Mouse (Mus musculus): ENCODE measurements around the gene Cacnb4. TPM values are rescaled to one million over a fixed set of nuclear protein-coding genes. Genes with fewer than 3 reads are reported as not detected.

Gene Cacnb4
- total and polyA plus RNA-seq, 3 experiments: not detected

DNA sequence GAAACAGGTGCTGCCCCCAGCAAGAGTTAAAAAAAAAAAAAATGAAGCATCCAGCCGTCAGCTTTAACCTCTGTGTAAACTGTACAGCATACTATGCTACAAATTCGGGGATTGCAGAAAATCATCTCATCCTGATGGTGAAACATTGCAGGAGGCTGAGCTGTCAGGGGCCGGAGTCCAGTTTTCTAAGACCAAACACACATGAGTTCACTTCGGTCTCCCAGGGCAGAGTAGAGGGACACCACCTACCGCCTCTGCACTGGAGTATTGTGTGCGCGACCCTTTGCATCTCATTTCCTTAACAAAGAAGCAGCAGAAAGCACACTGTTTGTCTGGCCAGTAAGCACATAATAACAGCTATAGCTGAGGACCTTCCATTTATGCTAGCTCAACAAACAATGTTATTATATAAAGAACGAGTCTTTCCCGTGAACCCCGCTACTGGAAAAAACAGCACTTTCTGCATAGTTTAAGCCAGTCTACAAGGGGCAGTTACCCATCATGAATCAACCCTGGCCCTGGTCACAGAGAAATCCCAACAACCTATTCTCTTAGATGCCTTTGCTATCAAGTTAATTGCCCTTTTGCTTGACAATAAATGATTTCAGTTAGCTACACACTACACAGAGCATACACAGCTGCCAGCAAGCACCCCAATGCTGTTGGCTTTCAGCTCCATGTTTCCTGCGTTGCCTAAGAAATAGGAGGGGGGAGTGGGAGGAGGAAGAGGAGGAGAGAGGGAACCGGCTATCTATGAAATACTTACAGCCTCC lies 118.9 kb downstream of the Cacnb4 start:
- Histone ChIP-seq H3K79me2 (ENCODE audit: control insufficient read depth, insufficient read depth, low read length, poor library complexity) (no peaks in the 10 kb centered on the region), H3K9ac (ENCODE audit: control insufficient read depth, low read depth, low read length, poor library complexity, severe bottlenecking) (no peak overlapping the region), H3K27ac (ENCODE audit: control insufficient read depth, low read depth, low read length) (no peak overlapping the region), H3K27me3 (ENCODE audit: control insufficient read depth in 1 of 2, insufficient read depth in 2 of 2, low read length in 2 of 2) (no peaks in the 10 kb centered on the region), H3K4me1 (ENCODE audit: control insufficient read depth in 1 of 2, insufficient read depth in 2 of 2, low read length in 2 of 2) (no peaks in the 10 kb centered on the region), H3K9me3 (replicated peaks; ENCODE audit: insufficient read depth, low read length) (no peaks in the 10 kb centered on the region), H3K36me3 (ENCODE audit: control insufficient read depth in 1 of 2, insufficient read depth in 2 of 2, low read length in 2 of 2) (no peaks in the 10 kb centered on the region), H3K4me3 (ENCODE audit: control insufficient read depth in 1 of 2, insufficient read depth in 1 of 2, low read depth in 2 of 2, low read length in 2 of 2) (no peak overlapping the region)
- DNase-seq (ENCODE audit: low read depth, low spot score): no peak
- TF ChIP-seq MEF2A (IDR thresholded peaks at IDR 0.05; ENCODE audit: extremely low read depth, insufficient replicate concordance, low read depth, low read length, poor library complexity, severe bottlenecking) (no peak), CHD2 (IDR thresholded peaks at IDR 0.05; ENCODE audit: low read length) (no peak), GATA1 (IDR thresholded peaks at IDR 0.05; ENCODE audit: low read depth, low read length) (no peak), POLR2A (IDR thresholded peaks at IDR 0.05; ENCODE audit: control insufficient read depth in 1 of 2, insufficient read depth in 1 of 2, low read depth in 1 of 2, low read length in 2 of 2, poor library complexity in 1 of 2) (no peak), ZNF384 (IDR thresholded peaks at IDR 0.05; ENCODE audit: low read depth, low read length) (no peak), MAZ (IDR thresholded peaks at IDR 0.05; ENCODE audit: low read depth, low read length) (no peak), TBP (IDR thresholded peaks at IDR 0.05; ENCODE audit: low read depth, low read length) (no peak), KAT2A (conservative IDR thresholded peaks at IDR 0.05; ENCODE audit: low read depth, low read length) (no peak), POLR2AphosphoS5 (IDR thresholded peaks at IDR 0.05; ENCODE audit: borderline replicate concordance, low read depth, low read length) (no peak), TCF12 (IDR thresholded peaks at IDR 0.05; ENCODE audit: low read depth, low read length) (no peak), HCFC1 (IDR thresholded peaks at IDR 0.05; ENCODE audit: low read depth, low read length) (no peak), E2F4 (IDR thresholded peaks at IDR 0.05; ENCODE audit: borderline replicate concordance, low read depth, low read length) (no peak), MYC (IDR thresholded peaks at IDR 0.05; ENCODE audit: low read depth, low read length) (no peak), CTCF (IDR thresholded peaks at IDR 0.05 in 2 of 3, conservative IDR thresholded peaks at IDR 0.05 in 1 of 3; ENCODE audit: control insufficient read depth in 1 of 3, insufficient read depth in 1 of 3, low read depth in 2 of 3, low read length in 3 of 3, poor library complexity in 1 of 3, severe bottlenecking in 1 of 3) (no peak), SIN3A (IDR thresholded peaks at IDR 0.05; ENCODE audit: low read length) (no peak), ZKSCAN1 (IDR thresholded peaks at IDR 0.05; ENCODE audit: low read depth, low read length) (no peak), NRF1 (IDR thresholded peaks at IDR 0.05; ENCODE audit: insufficient read depth, low read depth, low read length, poor library complexity, severe bottlenecking) (no peak)

DNA sequence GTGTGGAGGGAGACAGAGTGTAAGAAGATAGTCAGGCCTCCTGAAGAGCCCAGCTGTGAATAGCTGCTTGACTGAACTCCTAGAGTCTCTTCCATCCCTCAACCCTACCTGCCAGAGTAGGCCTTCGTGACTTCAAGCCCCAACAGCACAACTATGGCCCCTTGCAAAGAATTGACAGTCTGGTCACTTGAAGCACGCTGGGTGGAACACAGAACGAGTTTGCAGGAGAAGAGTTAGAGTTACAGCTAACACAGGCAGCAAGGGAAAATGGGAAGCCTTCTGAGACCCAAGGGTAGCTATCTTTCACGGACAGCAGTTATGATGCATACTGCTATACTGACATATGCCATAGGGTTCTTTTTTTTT lies 119.7 kb downstream of the Cacnb4 start:
- Histone ChIP-seq H3K4me1 (ENCODE audit: control insufficient read depth in 1 of 2, insufficient read depth in 2 of 2, low read length in 2 of 2) (no peaks in the 10 kb centered on the region), H3K27ac (ENCODE audit: control insufficient read depth, low read depth, low read length) (no peak overlapping the region), H3K9ac (ENCODE audit: control insufficient read depth, low read depth, low read length, poor library complexity, severe bottlenecking) (no peak overlapping the region), H3K36me3 (ENCODE audit: control insufficient read depth in 1 of 2, insufficient read depth in 2 of 2, low read length in 2 of 2) (no peaks in the 10 kb centered on the region), H3K79me2 (ENCODE audit: control insufficient read depth, insufficient read depth, low read length, poor library complexity) (no peaks in the 10 kb centered on the region), H3K27me3 (ENCODE audit: control insufficient read depth in 1 of 2, insufficient read depth in 2 of 2, low read length in 2 of 2) (no peaks in the 10 kb centered on the region), H3K4me3 (ENCODE audit: control insufficient read depth in 1 of 2, insufficient read depth in 1 of 2, low read depth in 2 of 2, low read length in 2 of 2) (no peak overlapping the region), H3K9me3 (replicated peaks; ENCODE audit: insufficient read depth, low read length) (no peaks in the 10 kb centered on the region)
- no peak for DNase-seq (ENCODE audit: low read depth, low spot score)
- TF ChIP-seq ETS1 (IDR thresholded peaks at IDR 0.05; ENCODE audit: low read depth, low read length): no peak
- no peak for TF ChIP-seq TBP (IDR thresholded peaks at IDR 0.05; ENCODE audit: low read depth, low read length)
- TF ChIP-seq HCFC1 (IDR thresholded peaks at IDR 0.05; ENCODE audit: low read depth, low read length): no peak
- TF ChIP-seq CHD2 (IDR thresholded peaks at IDR 0.05; ENCODE audit: low read length): no peak
- TF ChIP-seq NELFE (IDR thresholded peaks at IDR 0.05; ENCODE audit: low read depth, low read length): no peak
- no peak for TF ChIP-seq KAT2A (conservative IDR thresholded peaks at IDR 0.05; ENCODE audit: low read depth, low read length)
- no peak for TF ChIP-seq MEF2A (IDR thresholded peaks at IDR 0.05; ENCODE audit: extremely low read depth, insufficient replicate concordance, low read depth, low read length, poor library complexity, severe bottlenecking)
- TF ChIP-seq SMC3 (IDR thresholded peaks at IDR 0.05; ENCODE audit: low read depth, low read length): no peak
- TF ChIP-seq MAX (IDR thresholded peaks at IDR 0.05; ENCODE audit: low read length): no peak
- TF ChIP-seq GABPA (IDR thresholded peaks at IDR 0.05; ENCODE audit: low read depth, low read length): no peak
- no peak for TF ChIP-seq EP300 (IDR thresholded peaks at IDR 0.05; ENCODE audit: low read depth in 1 of 2, low read length in 2 of 2)
- no peak for TF ChIP-seq CHD1 (IDR thresholded peaks at IDR 0.05; ENCODE audit: low read depth, low read length)

All from MEL (cell line).